Mouse (Mus musculus): ENCODE results near the gene App.

Gene App

DNA sequence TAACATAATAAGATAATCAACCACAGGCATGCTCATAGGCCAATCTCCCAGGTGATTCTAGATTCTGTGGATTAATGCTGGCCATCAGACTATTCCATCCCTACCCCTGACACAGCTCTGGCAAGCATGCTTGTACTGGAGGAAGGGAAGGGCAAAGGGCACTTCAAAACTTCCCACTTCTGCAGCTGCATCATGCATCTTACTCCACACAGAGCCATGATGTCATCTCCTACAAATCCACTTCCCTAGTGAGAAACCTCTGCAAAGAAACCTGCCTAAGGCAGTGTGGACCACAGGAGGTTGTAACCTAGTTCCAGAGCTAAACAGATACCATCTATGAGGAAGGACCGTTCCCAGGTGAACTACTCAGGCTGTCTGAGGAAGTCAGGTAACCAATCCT is 89.4 kb downstream of the App start:
- no peak for DNase-seq (ENCODE audit: low spot score in 2 of 2)

DNA sequence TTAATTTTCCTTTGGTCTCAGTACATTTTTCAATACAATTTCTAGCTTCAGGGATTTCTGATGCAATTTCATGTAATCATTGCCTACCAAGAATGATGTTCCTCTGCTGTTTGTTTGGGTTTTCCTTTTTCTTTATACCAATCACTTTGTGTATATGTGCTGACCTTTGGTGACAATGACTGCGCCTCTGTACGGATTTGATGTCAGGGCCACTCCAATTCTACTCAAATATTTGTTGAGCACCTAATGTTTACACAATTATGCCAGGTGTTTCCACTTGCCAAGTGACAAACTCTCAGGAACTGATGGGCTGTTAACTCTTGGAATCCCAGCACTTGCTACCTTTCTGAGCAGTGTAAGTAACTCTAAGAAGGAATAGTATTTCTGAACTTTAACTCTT is 98.2 kb downstream of the App start:
- DNase-seq (ENCODE audit: low spot score in 2 of 2): no peak

DNA sequence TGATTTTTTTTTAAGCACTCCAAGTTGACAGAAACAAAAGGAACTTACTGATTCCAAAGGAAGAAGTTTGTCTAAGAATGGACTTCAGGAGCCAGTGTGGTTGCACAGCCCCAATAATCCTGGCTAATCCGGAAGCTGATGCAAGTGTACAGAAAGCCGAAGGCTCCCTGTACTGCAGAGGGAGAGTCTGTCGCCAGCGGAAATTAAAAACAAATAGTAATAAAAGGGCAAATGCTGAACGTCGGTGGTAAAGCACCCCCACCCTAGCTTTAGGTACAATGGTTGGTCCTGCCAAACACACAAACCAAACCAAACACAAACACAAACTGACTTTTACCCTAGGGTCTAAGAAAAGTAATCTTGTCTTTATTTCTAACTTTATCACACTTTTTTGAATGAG is 98.7 kb downstream of the App start:
- DNase-seq (ENCODE audit: low spot score in 2 of 2): no peak

DNA sequence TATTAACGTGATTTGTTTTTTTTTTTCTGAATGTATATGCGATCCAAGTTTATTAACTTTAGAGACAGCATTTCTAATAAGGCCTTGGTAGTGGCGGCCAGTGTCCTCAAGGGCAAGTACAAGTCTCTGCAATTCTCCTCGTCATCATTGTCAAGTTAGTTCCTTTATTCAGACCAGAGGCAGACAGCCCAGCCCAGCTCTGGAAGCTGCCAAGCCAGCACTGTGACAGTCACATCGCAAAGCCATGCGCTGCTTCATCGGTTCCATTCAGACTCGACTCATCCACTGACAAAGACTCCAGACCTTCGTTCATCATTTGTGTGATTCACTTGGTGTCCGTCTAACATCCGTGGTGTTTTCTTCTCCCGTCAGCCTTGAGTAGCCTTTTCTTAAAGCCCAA is 100.9 kb downstream of the App start:
- no peak for DNase-seq (ENCODE audit: low spot score in 2 of 2)

DNA sequence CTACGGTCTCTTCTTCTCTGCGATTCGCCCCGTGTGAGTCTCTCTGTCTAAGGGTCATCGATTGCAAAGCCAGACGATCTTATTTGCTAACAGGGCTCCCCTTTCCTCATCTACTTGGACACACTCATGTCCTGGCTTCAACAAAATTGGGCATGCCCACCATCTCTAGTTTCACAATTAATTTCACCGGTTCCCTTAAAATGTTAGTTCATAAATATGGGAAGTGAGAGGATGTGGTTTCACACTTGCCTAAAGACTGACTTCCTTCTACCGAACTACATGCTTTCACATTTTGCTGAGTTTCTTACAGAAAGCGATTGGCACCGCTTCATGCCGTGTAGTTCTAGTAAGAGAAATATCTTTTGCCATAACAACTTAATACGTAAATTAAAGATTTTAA is 101.8 kb downstream of the App start:
- DNase-seq (ENCODE audit: low spot score in 2 of 2): no peak

DNA sequence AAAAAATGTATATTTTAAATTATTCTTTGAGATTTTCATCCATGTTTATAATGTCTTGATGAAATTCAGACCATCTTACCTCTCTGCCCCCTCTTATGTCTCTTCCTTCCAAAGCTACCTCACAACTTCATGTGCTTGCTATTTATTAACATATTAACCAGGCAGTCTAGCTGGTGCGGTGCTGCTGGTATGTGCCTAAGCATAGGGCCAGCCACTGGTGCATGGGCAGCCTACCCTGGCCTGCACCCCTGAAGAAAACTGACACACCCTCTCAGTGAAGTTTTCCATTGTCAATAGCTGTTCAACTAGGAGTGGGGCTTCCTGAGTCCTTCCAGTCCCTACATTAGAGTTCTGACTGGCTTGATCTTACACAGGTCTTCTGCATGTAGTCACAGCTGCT is 102.3 kb downstream of the App start:
- DNase-seq (ENCODE audit: low spot score in 2 of 2): no peak

DNA sequence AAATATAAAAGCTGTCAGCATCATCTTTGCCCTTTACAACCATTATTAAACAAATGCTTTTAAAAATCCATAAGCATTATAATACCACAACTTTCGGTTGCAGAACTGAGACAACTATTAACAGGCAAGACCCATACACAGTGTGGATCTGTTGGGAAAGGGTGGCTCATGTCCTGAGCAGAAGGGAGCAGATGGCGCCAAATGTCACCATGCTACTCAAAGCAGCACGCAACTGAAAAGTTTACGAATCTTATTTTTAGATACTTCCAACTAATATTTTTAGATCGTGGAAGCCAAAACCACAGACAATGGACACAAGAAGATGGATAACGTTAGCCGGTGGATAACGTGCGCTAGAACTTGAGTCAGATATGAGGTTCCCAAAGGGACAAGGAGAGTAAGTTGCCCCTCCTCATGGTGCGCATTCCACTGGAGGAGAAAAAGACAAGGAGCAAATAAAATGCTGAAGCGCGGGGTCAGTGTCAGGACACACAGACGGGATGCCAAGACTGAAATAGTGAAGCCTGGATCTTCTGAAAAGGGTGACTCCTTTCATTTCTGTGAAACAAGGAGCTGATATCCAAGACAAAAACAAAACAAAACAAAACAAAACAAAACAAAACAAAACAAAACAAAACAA is 106.2 kb downstream of the App start:
- DNase-seq (ENCODE audit: low spot score in 2 of 2): peak in 1 of 2 experiments; percentile 16

DNA sequence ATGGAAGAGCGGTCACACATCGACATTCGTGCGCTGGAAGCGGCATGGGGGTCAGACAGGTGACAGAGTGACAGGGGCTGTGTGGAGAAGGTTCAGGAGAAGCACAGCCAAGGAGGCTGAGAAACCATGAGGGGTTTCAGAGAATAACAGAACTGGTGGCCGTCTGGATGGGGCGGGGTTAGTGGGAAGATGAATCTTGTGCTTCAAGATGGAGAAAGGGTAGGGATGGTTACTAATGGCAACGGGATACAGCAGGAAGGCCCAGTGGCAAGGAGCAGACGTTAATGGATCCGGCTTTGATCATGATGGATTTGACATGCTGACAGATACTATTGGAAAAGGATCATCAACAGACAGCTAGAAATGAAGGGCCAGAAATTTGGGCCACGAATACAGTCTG is 107.3 kb downstream of the App start:
- no peak for DNase-seq (ENCODE audit: low spot score in 2 of 2)

DNA sequence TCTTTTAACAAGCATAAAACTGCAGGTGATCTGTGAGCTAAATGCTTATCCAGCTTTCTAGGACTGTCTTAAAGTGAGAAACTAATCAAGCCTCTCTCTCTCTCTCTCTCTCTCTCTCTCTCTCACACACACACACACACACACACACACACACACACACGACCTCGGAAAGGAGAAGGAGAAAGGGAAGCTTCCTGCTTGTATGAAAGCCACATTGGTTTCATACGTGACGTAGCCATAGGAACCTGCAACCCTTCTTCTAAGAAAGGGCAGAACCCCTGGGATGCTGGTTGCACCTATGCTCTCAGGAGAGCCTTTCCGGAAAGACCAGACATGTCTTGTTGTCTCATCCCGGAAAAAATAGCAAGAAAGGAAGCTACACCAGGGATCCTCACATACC is 108.8 kb downstream of the App start:
- no peak for DNase-seq (ENCODE audit: low spot score in 2 of 2)

DNA sequence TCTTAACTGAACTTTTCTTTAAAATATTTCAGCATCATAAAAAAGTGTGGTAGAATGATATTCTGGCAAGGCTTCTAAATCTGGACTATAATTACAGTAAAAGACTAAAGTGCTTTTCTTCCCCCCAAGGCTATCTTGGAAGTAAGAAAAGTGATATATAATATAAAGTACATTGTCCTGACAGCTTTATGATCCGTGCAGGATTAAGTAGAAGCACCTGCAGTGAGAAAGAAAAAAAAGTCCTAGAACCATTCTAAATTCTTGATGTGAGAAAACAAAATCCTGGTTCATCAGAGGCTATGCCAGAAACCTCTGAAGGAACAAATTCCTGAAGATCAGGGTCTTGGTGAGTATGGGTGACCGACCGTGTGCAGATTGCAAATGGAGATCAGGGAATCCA is 110.8 kb downstream of the App start:
- DNase-seq (ENCODE audit: low spot score in 2 of 2): no peak

DNA sequence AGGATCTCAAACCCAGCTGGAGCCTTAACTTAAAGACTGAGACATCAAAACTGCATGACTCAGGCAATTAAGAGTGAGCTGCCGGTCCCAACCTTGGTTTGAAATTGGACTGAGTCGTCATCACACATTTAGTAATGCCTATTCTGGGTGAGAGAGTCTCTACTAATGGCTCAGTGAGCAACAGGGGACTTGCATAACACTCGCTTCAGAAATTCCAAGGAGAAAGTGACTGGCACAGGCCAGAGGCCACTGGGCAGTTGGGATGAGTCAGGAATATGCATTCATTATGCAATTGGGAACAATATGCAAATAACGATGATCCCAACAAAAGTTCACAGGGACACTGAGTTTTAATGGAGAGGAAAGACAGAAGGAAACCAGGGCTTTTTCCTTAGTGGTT is 111.8 kb downstream of the App start:
- peak in 1 of 2 experiments; percentile 12 for DNase-seq (ENCODE audit: low spot score in 2 of 2)

DNA sequence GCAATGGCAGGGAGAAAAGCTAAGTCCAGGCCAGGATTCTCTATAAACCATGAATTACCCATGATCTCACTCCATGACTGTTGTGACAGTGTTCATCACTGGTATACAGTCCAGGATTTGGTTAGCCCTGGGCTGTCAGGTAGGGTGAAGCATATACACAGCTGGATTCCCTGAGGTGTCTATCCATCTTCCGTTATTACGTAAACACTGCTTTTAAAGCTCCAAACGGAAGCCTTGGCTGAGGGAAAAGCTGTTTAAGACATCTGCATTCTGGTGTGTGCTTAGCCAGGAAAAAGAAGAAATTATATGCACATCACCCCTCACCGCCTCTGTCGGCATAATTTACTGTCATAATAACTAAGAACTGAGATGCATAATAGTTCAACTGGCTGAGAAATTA is 115.4 kb downstream of the App start:
- DNase-seq (ENCODE audit: low spot score in 2 of 2): no peak

DNA sequence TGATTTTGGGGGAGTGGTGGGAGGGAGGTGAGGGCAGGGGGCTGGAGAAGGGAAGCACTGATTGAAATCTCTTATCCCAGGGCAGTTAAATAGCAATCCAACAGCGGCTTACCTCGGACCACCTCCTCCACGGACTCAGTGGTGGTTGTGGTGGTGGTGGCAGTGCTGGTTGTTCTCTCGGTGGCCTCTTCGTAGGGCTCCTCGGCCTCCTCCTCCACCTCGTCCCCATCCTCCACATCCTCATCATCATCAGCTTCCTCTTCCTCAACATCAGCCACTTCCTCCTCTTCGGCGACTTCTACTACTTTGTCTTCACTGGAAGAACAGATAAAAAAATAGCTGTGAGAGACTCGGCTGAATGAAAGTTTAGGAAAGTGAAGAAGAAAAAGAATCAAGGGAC is 117.4 kb downstream of the App start:
- no peak for DNase-seq (ENCODE audit: low spot score in 2 of 2)

DNA sequence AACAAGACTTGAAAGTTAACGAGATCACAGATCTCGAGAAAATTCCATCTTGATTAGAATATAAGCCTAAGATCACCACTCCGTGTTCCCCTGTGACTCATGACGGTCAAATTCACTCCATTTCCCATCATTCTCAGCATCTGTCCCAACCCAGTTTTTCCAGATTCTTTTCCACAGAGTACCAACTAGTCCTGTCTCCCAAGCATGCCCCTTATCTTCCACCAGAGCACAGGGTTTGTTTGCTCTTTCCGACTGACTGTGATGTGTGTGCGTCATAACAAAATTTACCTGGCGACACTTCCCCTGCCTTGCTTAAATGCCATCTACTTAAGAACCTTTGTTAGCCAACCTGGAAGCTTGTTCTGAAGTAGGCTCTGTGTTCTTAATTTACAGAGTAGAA is 119.6 kb downstream of the App start:
- DNase-seq (ENCODE audit: low spot score in 2 of 2): no peak

DNA sequence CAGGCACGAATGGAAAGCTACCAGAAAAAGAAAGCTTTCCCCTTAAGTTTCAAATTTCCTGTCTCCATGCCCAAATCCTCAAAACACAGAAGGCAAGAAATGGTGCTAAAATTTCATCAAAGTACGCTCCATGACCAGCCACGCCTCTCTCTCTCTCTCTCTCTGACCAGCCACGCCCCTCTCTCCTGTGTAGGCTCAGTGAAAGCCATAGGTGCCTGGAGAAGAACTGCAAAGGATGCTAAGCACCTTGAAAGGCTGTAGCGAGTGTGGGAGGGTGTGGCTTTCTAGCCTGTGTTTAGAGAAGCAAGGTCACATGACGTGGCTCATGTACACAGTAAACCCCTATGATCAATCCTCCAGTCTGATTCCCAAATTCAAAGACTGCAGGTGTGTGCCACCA is 126.3 kb downstream of the App start:
- peak in 1 of 2 experiments; percentile 12 for DNase-seq (ENCODE audit: low spot score in 2 of 2)

DNA sequence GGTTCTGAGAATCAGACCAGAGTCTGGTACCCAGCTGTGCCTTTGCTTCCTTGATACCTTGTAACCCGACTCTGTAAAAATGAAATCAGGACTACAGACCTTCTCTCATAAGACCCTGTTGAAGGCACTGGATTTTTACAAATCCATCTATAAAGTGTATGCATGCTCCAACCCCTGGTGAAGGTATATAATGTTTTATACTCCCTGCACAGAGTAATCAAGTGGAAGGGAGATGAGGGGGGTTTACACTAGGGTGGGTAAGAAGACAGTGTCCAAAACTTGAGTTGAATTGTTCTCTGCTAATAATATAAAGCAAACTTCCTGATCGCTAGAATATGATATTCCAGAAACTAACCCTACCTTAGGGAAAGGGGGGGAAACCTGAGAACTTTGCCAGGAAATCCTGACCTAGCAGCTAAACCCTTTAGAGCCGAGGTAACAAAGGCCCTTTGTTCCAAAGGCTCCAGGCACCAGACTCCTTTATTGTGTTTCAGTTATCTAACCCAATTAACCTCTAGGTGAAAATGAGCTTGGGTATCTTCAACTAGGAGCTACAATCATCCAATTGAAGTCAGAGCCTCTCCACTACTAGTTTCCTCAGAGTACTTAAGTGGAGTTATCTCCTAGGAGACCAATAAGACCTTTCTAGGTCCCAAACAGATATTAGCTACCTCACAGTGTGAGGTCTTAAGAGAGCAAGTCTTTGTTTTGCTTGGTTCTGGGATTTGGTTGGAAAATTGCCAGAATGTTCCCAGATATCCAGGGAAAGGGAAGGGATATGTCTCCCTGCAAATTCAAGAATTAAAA is 132.2 kb downstream of the App start:
- no peak for DNase-seq (ENCODE audit: low spot score in 2 of 2)

DNA sequence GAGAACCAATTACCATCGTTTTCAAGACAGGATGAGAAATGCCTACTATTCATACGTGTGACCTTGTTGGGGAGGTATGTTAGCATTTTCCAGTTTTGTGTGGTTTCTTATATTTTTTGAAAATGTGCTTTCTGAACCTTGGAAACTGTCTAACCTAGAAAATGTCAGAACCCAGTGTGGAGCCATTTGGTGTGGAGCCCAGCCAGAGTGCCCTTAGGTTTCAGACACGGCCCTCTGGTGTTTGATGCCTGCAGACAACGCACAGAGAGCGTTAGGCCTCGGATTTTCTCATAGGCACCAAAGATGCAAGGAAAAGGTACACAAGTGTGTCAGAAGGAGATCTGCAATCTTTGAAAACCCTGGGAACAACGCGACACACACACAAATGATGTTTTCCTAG is 134.8 kb downstream of the App start:
- no peak for DNase-seq (ENCODE audit: low spot score in 2 of 2)

DNA sequence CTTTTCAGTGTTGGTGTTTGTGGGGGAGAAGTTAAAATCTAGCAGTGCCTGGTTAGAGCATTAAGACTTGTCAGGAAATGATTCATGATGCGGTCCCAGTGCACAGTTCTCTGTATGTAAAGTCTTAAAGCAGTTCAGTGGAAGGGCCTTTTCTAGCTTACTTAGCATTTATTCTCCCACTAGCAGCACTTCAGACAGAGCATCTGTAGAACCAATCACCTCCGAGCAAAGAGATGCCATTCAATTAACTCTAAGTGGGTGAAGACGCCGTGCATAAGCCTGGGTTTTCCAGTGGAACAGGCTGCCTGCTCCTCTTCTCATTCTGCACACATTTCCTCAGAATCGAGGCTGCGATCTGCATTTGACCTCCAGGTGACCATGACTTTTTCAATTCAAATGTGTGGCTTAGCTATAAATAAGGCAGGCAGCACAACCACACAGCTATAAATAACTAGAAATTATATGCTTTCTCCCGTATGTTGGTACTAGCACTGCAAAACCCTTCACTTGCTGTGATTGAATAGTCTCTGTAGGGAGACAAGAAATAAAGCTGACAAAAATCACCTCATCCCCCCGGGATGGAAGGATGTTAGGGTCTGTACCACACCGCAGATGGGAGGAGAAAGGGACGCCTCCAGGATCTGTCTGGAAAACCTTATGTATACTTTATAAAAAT is 135.5 kb downstream of the App start:
- DNase-seq (ENCODE audit: low spot score in 2 of 2): no peak

DNA sequence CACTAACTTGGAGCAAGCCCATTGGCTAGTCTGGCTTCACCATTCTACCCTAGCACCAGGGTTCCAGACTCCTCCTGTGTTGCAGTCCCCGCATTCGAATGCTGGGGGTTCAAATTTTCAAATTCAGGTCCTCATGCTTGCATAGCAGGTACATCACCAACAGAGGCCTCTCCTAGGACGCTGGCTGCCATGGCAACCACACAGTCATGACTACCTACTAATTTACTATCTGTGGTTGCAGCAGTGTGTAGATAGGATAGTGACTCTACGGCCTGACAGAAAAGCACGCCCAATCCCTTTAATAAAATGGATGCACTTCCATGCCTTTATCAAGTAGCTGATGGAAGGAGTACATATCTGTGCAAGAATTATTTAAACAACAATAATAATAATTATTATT is 137.8 kb downstream of the App start:
- no peak for DNase-seq (ENCODE audit: low spot score in 2 of 2)

DNA sequence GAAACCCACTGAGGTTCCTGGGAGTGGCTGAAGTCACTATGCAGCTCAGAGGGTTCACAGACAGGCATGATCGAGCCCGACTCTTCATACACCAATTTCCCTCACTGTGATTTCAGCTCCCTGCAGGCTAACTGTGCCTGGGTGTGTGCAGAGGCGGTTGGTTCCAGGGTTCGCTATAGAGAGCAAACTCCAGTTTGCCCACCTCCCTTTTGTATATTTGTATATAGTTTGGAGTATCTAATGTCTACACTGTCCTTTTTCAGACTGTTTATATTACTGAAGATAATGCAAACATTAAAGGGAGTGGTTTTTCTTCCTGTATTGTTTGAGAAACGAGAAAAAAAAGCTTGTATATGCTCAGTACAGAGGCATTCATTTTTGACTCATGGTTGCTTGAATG is 139.8 kb downstream of the App start:
- DNase-seq (ENCODE audit: low spot score in 2 of 2): no peak

DNA sequence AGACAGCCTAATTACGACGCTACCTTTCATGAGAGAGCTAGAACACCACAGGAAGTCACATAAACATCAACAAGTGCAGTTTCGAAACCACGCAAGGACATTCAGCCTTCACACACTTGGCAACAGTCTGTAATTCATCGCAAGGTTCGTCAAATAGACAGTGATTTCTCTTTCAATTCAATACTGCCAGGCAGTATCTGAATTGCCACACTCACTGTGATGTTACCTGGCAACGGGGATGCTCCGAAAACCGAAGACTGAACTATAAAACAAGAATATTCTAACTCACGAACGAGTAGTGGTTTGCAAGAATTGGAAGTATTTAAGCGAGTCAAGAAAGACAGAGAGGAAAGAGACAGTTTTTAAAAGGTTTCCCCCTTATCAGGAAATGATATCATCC is 142.8 kb downstream of the App start:
- no peak for DNase-seq (ENCODE audit: low spot score in 2 of 2)

DNA sequence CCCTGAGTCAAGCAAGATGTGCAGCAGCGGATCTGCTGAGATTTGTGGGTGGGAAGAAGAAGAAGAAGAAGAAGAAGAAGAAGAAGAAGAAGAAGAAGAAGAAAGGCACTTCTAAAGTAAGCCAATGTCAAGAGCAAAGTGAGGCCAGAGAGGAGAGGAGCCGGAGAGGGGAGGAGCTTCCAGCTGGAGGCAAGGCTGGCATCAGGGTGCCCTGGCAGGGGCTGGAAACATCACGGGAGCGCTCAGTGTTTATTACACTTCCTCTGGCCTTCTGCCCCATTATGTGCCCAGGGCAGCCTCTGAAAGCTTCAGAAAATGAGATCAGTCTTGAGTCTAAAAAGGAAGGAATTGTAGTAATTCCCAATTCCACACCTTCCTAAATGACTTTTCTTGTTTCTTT is 145.2 kb downstream of the App start:
- no peak for DNase-seq (ENCODE audit: low spot score in 2 of 2)

DNA sequence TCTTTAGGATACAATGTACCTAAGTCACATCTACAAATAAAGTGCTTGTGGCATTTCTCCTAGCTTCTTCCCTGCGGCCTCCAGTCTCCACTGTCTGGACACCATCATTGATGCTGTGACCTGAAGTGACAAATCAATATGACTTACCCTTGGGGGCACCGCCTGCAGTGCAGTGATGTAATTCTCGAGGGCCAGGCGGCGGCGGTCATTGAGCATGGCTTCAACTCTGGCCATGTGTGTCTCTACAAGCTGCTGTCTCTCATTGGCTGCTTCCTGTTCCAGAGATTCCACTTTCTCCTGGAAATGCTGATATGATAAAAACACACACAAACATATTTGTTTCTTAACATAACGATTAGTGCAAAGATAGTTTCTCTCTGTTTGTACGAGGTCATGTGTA is 148.9 kb downstream of the App start:
- no peak for DNase-seq (ENCODE audit: low spot score in 2 of 2)

Data from right cerebral cortex, postnatal 10 days (tissue).